Mouse (Mus musculus) megakaryocyte, embryonic 14.5 days (primary cell): ENCODE data around the gene 1810049J17Rik.

ENCODE experiments used
- FLI1 ChIP-seq: IDR thresholded peaks from 2 replicates; pipeline ENCODE4 v1.6.1; 2012; ENCODE audit warnings: low read length, inconsistent platforms, mixed read lengths
- GATA1 ChIP-seq: IDR thresholded peaks from 3 replicates; pipeline ENCODE4 v1.6.1; 2012; ENCODE audit warnings: mixed read lengths, low read length, inconsistent platforms, borderline replicate concordance

GRCm38 (mm10) chr15:12337779-12338137 is 16.1 kb upstream of the 1810049J17Rik start:
- TF ChIP-seq GATA1 (no peak), FLI1 (no peak)
